Mouse (Mus musculus) embryonic facial prominence, embryonic 11.5 days (tissue): ENCODE data around the gene Hmga1. TPM values are rescaled to one million over a fixed set of nuclear protein-coding genes. Genes with fewer than 3 reads are reported as not detected.

Experiments used
- ATAC-seq: fragments of 200-750 bp; cut with Nextera tagmentation; replicated peaks from 2 replicates; pipeline ENCODE4 v1.8.0; 2017; ENCODE audit warnings: low read depth; ENCODE audit not compliant: insufficient number of reproducible peaks, low FRiP score, low TSS enrichment
- DNase-seq: peaks from one replicate; pipeline ENCODE4 v3.0.0-alpha.2; 2015; ENCODE audit warnings: low spot score
- H3K27ac ChIP-seq: fragments of 300-500 bp; sonication (generic); replicated peaks from 2 replicates; pipeline ENCODE4 v1.5.1; 2014; ENCODE audit warnings: mild to moderate bottlenecking, low read depth, low read length, control low read depth
- H3K27me3 ChIP-seq: fragments of 300-500 bp; sonication (generic); 2 replicates; pipeline ENCODE4 v1.6.1; 2014; ENCODE audit warnings: mild to moderate bottlenecking, low read length, moderate library complexity, mixed read lengths; ENCODE audit not compliant: control insufficient read depth, insufficient read depth
- H3K36me3 ChIP-seq: fragments of 300-500 bp; sonication (generic); replicated peaks from 2 replicates; pipeline ENCODE4 v1.6.1; 2014; ENCODE audit warnings: low read depth, mild to moderate bottlenecking, low read length, moderate library complexity, mixed read lengths; ENCODE audit not compliant: control insufficient read depth, insufficient read depth
- H3K4me1 ChIP-seq: fragments of 300-500 bp; sonication (generic); 2 replicates; pipeline ENCODE4 v1.6.1; 2014; ENCODE audit warnings: low read length, mixed read lengths; ENCODE audit not compliant: control insufficient read depth, insufficient read depth
- H3K4me2 ChIP-seq: fragments of 300-500 bp; sonication (generic); 2 replicates; pipeline ENCODE4 v1.6.1; 2014; ENCODE audit warnings: low read depth, mild to moderate bottlenecking, control low read depth, low read length, moderate library complexity
- H3K4me3 ChIP-seq: fragments of 300-500 bp; sonication (generic); 2 replicates; pipeline ENCODE4 v1.5.1; 2014; ENCODE audit warnings: low read depth, low read length, control low read depth
- H3K9ac ChIP-seq: fragments of 300-500 bp; sonication (generic); replicated peaks from 2 replicates; pipeline ENCODE4 v1.6.1; 2014; ENCODE audit warnings: mild to moderate bottlenecking, control low read depth, low read length
- H3K9me3 ChIP-seq: fragments of 300-500 bp; sonication (generic); replicated peaks from 2 replicates; pipeline ENCODE4 v1.6.1; 2016; ENCODE audit warnings: mild to moderate bottlenecking, low read length, inconsistent platforms, mixed read lengths; ENCODE audit not compliant: control insufficient read depth
- WGBS: fragments of 180-500 bp; shearing (Covaris S2); extraction: QIAGEN DNeasy Blood & Tissue Kit; methylation state at CpG from one replicate; pipeline ENCODE4 v1.1.7; 2014; 5-methylcytosine and 5-hydroxymethylcytosine counted together
- polyA plus RNA-seq: library from polyadenylated mRNA; unstranded; fragments of >200 nt; fragmentation: Nextera tagmentation; extraction: Ambion mirVana; gene quantifications from 2 replicates; pipeline ENCODE4 v1.2.1, GENCODE M21; 2014

Gene Hmga1
- polyA plus RNA-seq, 1 experiment from 2014 or later, result 415 TPM

- no peaks in the 10 kb centered on the region for H3K9me3 ChIP-seq
- no peaks in the 10 kb centered on the region for H3K36me3 ChIP-seq
- DNase-seq (no peak), ATAC-seq (no peak)
- H3K9ac ChIP-seq, result peak overlapping the region; percentile 96
- peaks cover 6% of the 10 kb centered on the region; the same call in 1 of the 2 replicates for H3K4me1 ChIP-seq
- H3K4me2 ChIP-seq, result peak overlapping the region; percentile 86
- peak overlapping the region; percentile 75 for H3K4me3 ChIP-seq
- under 1% methylated on average over 14 of the region's 14 CpGs for WGBS
- H3K27me3 ChIP-seq, result no peaks in the 10 kb centered on the region
- peak overlapping the region; percentile 99 for H3K27ac ChIP-seq
These were observed 1.8 kb downstream of the Hmga1 start for GRCm38 (mm10) chr17:27557927-27558661.

GRCm38 (mm10) chr17:27558845-27559244 lies 2.5 kb downstream of the Hmga1 start:
- Histone ChIP-seq H3K4me1 (peaks cover 6% of the 10 kb centered on the region; the same call in 1 of the 2 replicates), H3K9ac (peak overlapping the region; percentile 33), H3K4me2 (peak overlapping the region; percentile 86), H3K9me3 (no peaks in the 10 kb centered on the region), H3K27ac (no peak overlapping the region), H3K27me3 (no peaks in the 10 kb centered on the region), H3K4me3 (peak overlapping the region; percentile 75), H3K36me3 (no peaks in the 10 kb centered on the region)
- ATAC-seq (no peak), DNase-seq (no peak)
- 12% methylated on average over 5 of the region's 5 CpGs for WGBS

GRCm38 (mm10) chr17:27559596-27559995 lies 3.3 kb downstream of the Hmga1 start:
- Histone ChIP-seq H3K9me3 (no peaks in the 10 kb centered on the region), H3K4me2 (peak overlapping the region; percentile 86; the same call in 1 of the 2 replicates)

GRCm38 (mm10) chr17:27560926-27561480 lies 4.7 kb downstream of the Hmga1 start:
- H3K27me3 ChIP-seq, result no peaks in the 10 kb centered on the region
- H3K4me1 ChIP-seq, result peaks cover 11% of the 10 kb centered on the region
- no peak for ATAC-seq
- no peak overlapping the region for H3K4me3 ChIP-seq
- no peak for DNase-seq
- no peak overlapping the region for H3K4me2 ChIP-seq
- no peak overlapping the region for H3K9ac ChIP-seq
- 87% methylated on average over 13 of the region's 13 CpGs for WGBS
- no peaks in the 10 kb centered on the region for H3K36me3 ChIP-seq
- no peak overlapping the region for H3K27ac ChIP-seq
- no peaks in the 10 kb centered on the region for H3K9me3 ChIP-seq

More at GRCm38 (mm10) chr17:27559596-27559995, 3.3 kb downstream of the Hmga1 start:
- no peak overlapping the region for H3K4me3 ChIP-seq
- ATAC-seq, result no peak
- H3K36me3 ChIP-seq, result no peaks in the 10 kb centered on the region
- 56% methylated on average over 10 of the region's 12 CpGs for WGBS
- no peak for DNase-seq
- no peak overlapping the region for H3K9ac ChIP-seq
- no peak overlapping the region for H3K27ac ChIP-seq
- H3K27me3 ChIP-seq, result no peaks in the 10 kb centered on the region
- H3K4me1 ChIP-seq, result peaks cover 8% of the 10 kb centered on the region; the same call in 1 of the 2 replicates

GRCm38 (mm10) chr17:27561809-27562526 lies 5.7 kb downstream of the Hmga1 start:
- Histone ChIP-seq H3K27me3 (no peaks in the 10 kb centered on the region), H3K9ac (no peak overlapping the region), H3K9me3 (no peaks in the 10 kb centered on the region), H3K4me2 (no peak overlapping the region), H3K36me3 (no peaks in the 10 kb centered on the region), H3K27ac (no peak overlapping the region), H3K4me1 (peaks cover 11% of the 10 kb centered on the region), H3K4me3 (no peak overlapping the region)
- DNase-seq (no peak), ATAC-seq (no peak)
- 60% methylated on average over 8 of the region's 11 CpGs for WGBS

GRCm38 (mm10) chr17:27563771-27564244 lies 7.5 kb downstream of the Hmga1 start:
- DNase-seq (no peak), ATAC-seq (no peak)
- H3K4me1 ChIP-seq, result peaks cover 10% of the 10 kb centered on the region
- H3K36me3 ChIP-seq, result no peaks in the 10 kb centered on the region
- H3K27ac ChIP-seq, result no peak overlapping the region
- H3K9ac ChIP-seq, result no peak overlapping the region; the same call in 1 of the 2 replicates
- H3K4me3 ChIP-seq, result no peak overlapping the region
- no peaks in the 10 kb centered on the region for H3K27me3 ChIP-seq
- no peak overlapping the region; the same call in 1 of the 2 replicates for H3K4me2 ChIP-seq
- 55% methylated on average over 7 of the region's 7 CpGs for WGBS
- no peaks in the 10 kb centered on the region for H3K9me3 ChIP-seq

GRCm38 (mm10) chr17:27564391-27565162 lies 8.3 kb downstream of the Hmga1 start:
- no peaks in the 10 kb centered on the region for H3K9me3 ChIP-seq
- DNase-seq, result no peak
- no peaks in the 10 kb centered on the region for H3K27me3 ChIP-seq
- H3K36me3 ChIP-seq, result no peaks in the 10 kb centered on the region
- H3K27ac ChIP-seq, result no peak overlapping the region
- peak overlapping the region; percentile 91 for H3K4me2 ChIP-seq
- H3K4me1 ChIP-seq, result peaks cover 9% of the 10 kb centered on the region
- no peak overlapping the region; the same call in 1 of the 2 replicates for H3K9ac ChIP-seq
- no peak; the same call in 1 of the 2 replicates for ATAC-seq
- H3K4me3 ChIP-seq, result peak overlapping the region; percentile 59
- 10% methylated on average over 19 of the region's 20 CpGs for WGBS
